Mouse (Mus musculus): ENCODE results near the gene Prr30. TPM values are rescaled to one million over a fixed set of nuclear protein-coding genes. Genes with fewer than 3 reads are reported as not detected.
"Not testable (repeated sequence)": the region's sequence is repeated elsewhere in the genome, so short reads cannot be mapped to it uniquely, and the experiment has no call there.

Gene Prr30
- not detected in 2 replicates for total RNA-seq (2015)
- total RNA-seq (2017) = not detected in 2 replicates

DNA sequence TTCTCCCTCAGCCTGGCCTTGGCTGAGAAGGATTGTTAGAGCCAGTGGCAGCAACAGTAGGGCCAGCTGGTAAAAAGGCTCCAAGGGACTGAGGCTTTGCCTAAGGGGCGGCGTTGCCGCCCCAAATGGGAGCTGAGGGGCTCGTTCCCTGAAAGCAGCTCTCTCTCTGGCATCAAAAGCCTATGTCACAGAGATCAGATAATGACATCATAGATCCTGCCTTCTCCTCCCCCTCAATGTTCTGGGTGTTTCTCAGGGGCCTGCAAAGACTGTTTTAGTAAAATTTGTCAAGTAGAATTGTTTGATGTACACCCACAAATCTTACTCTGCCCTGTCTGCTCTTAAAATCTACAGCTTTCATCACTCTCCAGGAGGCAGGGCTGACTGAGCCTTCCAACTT lies at the start of gene Prr30:
Gene Prr30 (minus strand): TSS at position 101 of the 400 bp plus-strand sequence.
- ATAC-seq (ENCODE audit: poor library complexity, severe bottlenecking) = no peak

DNA sequence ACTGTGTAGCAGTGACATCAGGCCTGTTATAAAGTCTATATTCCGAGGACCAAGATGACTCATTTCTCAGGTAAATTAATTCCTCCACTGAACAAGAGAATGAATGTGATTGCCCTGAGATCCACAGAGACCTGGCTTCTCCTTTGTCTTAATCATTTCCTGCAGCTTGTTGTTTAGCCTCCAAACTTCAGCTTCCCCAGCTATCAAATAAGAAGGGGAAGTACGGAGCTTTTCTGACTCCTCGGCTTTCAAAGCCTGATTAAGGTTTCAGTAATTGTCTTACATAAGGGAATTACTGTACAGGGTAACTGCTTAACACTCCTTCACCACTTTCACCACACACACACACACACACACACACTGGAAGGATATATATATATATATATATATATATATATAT lies 46.7 kb upstream of the Prr30 start:
- no peak for ATAC-seq (ENCODE audit: poor library complexity, severe bottlenecking)

DNA sequence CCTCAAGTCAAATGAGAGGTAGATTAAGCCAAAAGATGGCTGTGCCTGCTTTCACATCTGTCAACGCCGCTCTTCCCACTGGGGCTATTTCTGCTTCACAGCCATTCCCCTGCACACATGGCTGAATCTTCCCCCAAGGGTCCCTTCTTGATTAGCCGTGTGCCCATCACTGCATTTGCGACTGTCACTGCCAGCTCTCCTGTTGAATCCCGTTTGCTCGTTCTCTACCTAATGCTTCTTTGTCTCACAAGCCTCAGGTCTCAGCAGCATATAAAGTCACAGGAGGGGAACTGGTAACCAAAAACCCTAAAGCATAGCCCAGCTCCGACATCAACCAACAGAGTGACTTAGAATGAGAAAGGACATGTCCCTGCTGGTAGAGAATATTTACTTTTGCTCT lies 45.6 kb upstream of the Prr30 start:
- ATAC-seq (ENCODE audit: poor library complexity, severe bottlenecking) = no peak

DNA sequence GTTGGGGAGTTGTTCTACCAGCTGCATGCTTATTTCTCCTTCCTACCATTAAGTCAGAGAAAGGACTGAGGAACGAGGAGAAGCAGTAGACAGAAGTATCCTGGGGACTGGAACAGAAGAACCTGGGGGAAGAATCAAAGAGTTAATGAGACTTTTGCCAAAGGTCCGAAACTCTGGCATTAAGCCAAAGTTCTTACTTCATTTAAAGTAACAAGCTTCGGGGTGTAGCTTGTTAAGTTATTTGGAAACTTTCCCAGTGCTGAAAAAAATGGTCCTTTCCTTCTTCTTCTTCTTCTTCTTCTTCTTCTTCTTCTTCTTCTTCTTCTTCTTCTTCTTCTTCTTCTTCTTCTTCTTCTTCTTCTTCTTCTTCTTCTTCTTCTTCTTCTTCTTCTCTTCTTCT lies 44.3 kb upstream of the Prr30 start:
- not testable (repeated sequence) for ATAC-seq (ENCODE audit: poor library complexity, severe bottlenecking)

DNA sequence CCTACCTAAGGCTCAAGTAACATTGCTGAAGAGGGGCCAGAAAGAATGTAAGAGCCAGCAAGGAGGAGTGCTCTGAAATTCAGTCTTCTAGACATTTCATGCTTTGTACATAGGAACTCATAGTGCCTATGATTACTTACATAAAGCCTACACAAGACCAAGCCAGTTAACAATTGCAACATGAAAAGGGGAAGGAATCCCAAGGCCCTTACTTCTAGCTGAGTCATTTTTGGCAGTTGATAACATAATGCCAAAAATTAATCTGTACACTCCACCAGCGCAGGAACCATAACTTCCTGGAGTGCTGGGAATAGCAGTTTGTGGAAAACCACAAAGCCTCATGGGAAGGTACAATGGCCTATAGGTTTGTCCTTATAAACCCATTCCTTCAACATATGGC lies 37.8 kb upstream of the Prr30 start:
- peak; percentile 33; the same call in 1 of the 2 replicates for ATAC-seq (ENCODE audit: poor library complexity, severe bottlenecking)

DNA sequence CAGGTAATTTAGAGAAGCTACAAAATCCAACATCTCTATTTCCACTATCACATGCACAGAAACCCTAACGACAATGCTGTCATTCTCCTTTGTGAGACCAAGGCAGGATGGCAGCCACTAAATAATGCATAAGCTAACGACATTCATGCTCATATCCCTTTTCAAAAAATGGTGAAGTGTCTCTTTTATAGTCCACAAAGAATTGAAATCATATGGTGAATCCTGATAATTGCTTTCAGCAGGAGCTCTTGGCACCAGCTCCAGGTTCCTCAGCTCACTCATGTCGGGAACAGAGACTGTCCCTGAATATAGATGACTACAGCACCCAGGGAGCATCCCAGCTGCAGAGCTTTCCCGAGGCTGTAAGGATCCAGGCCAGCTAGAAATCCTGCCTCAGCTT lies 28.9 kb upstream of the Prr30 start:
- no peak for ATAC-seq (ENCODE audit: poor library complexity, severe bottlenecking)

DNA sequence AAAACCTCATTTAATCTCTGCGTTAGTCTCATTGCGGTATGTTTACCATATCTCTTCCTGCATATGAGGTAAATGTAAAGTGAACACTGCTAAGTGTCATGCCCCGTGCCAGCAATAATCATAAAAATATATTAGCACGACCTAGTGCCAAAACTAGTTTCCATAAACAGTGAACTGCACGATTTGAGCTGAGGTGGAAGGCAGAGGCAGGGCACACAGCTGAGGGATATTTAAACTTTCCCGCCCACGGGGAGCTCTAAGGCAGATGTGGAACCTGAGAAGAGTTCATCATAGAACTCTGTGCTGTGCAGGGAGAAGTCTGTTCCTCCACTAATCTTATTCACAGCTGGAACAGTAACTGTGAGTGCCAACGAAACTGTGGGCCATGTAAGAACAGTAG lies 22.2 kb upstream of the Prr30 start:
- no peak for ATAC-seq (ENCODE audit: poor library complexity, severe bottlenecking)

DNA sequence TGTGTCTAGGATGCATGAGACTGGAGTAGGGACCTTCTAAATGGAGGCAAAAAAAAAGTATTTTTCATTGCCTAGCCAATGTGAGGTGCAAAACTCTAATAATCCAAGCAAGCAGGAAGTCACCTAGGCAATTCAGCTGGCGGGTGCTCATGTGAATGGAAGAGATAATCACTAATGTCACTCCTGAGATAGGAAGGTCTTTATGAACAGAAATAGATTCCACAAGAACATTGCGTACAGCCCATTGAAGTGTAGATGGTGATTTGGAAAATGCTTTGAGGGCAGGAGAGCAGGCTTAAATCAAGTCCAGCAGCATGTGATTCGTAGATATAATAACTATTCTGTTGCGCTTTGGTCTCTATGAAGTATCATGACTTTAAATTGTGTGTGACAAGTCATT lies 27.9 kb downstream of the Prr30 start:
- no peak for ATAC-seq (ENCODE audit: poor library complexity, severe bottlenecking)

All from megakaryocyte, adult 5-6 weeks (primary cell).